Mouse (Mus musculus): ENCODE measurements around the gene Sec24b.

GRCm38 (mm10) chr3:130094125-130094704, 32.9 kb upstream of the Sec24b start:
- no peak for TF ChIP-seq POLR2A (IDR thresholded peaks at IDR 0.05; ENCODE audit: low read depth, low read length)
- TF ChIP-seq CTCF (conservative IDR thresholded peaks at IDR 0.05; ENCODE audit: insufficient read depth, insufficient read length, low read depth, low read length), result no peak

Data from kidney, adult 2 months (tissue).